26 mouse cellular contexts compared by ENCODE assay signal in the genomic region with DNA sequence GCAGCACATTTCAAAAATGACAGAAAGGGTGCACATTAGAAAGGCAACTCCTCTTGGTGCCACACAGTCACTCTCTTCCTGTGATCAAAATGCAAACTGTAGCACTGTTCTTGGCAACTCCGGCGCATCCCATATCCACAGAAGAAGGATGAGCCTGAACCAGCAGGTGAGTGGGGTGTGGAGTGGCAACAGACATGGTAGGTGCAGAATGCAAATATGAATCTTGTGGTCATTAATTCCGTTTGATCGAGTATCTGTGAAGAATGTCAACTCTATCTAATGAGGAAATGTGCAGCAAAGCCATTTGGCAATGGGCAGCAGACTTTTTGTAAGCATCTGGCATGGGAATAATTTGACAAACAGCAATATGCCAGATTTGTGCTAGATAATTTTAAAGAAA.
"Had no signal": no experiment of that assay in that cellular context is flagged by ENCODE, and none has a peak within 500 bp of the region (broad histone marks: within the 10 kb centered on the region; RNA-seq: fewer than 3 reads in every experiment).

No protein-coding gene starts in this region.

- ATAC-seq: inflammation-experienced regulatory T-cells, adult 6 months; liver, embryonic 12.5 days had no signal

- H3K4me3 ChIP-seq: kidney, embryonic 15.5 days; left cerebral cortex, adult 2 months; limb, embryonic 12.5 days; limb, embryonic 15.5 days; liver, embryonic 12.5 days; liver, embryonic 15.5 days; lung, embryonic 15.5 days; megakaryocyte, embryonic 14.5 days; neural tube, embryonic 12.5 days; neural tube, embryonic 15.5 days had no signal

- H3K9ac ChIP-seq: kidney, embryonic 15.5 days; limb, embryonic 12.5 days; limb, embryonic 15.5 days; liver, embryonic 12.5 days; liver, embryonic 15.5 days; lung, embryonic 15.5 days; neural tube, embryonic 12.5 days; neural tube, embryonic 15.5 days had no signal

- H3K4me1 ChIP-seq: kidney, embryonic 15.5 days; limb, embryonic 12.5 days; limb, embryonic 15.5 days; liver, embryonic 12.5 days; liver, embryonic 15.5 days; lung, embryonic 15.5 days; megakaryocyte, embryonic 14.5 days; neural tube, embryonic 12.5 days; neural tube, embryonic 15.5 days had no signal

- H3K4me2 ChIP-seq: kidney, embryonic 15.5 days; limb, embryonic 12.5 days; limb, embryonic 15.5 days; liver, embryonic 12.5 days; liver, embryonic 15.5 days; lung, embryonic 15.5 days; midbrain, embryonic 11.5 days; neural tube, embryonic 12.5 days; neural tube, embryonic 15.5 days had no signal

- DNase-seq: kidney, adult 11 months; kidney, adult 8-10 months; kidney, postnatal 10 days; kidney, postnatal 36 days; lung, adult 18-20 months; lung, postnatal 10 days; lung, postnatal 36 days; right cerebral cortex, adult 18-20 months; right cerebral cortex, postnatal 14 days; right cerebral cortex, postnatal 4 days; thymus, adult 2 months; thymus, postnatal 14 days; thymus, postnatal 4 days had no signal

- H3K9me3 ChIP-seq: kidney, embryonic 15.5 days; limb, embryonic 12.5 days; limb, embryonic 15.5 days; liver, embryonic 12.5 days; liver, embryonic 15.5 days; lung, embryonic 15.5 days; neural tube, embryonic 12.5 days; neural tube, embryonic 15.5 days had no signal

- H3K36me3 ChIP-seq: kidney, embryonic 15.5 days; limb, embryonic 12.5 days; limb, embryonic 15.5 days; liver, embryonic 12.5 days; liver, embryonic 15.5 days; lung, embryonic 15.5 days; neural tube, embryonic 12.5 days; neural tube, embryonic 15.5 days had no signal

- H3K27ac ChIP-seq: kidney, embryonic 15.5 days; left cerebral cortex, adult 2 months; limb, embryonic 12.5 days; limb, embryonic 15.5 days; liver, embryonic 12.5 days; liver, embryonic 15.5 days; lung, embryonic 15.5 days; neural tube, embryonic 12.5 days; neural tube, embryonic 15.5 days; stomach, postnatal 0 days had no signal

- H3K27me3 ChIP-seq: kidney, embryonic 15.5 days; limb, embryonic 12.5 days; limb, embryonic 15.5 days; liver, embryonic 12.5 days; liver, embryonic 15.5 days; lung, embryonic 15.5 days; megakaryocyte, embryonic 14.5 days; neural tube, embryonic 12.5 days; neural tube, embryonic 15.5 days had no signal
